Mouse (Mus musculus) testis, postnatal 14 days (tissue): Measurements from ENCODE around the gene Lrrc8b.

Source experiments
- DNase-seq: peaks from one replicate; pipeline ENCODE4 v3.0.0; 2021; ENCODE audit warnings: low spot score

The Lrrc8b gene

DNA sequence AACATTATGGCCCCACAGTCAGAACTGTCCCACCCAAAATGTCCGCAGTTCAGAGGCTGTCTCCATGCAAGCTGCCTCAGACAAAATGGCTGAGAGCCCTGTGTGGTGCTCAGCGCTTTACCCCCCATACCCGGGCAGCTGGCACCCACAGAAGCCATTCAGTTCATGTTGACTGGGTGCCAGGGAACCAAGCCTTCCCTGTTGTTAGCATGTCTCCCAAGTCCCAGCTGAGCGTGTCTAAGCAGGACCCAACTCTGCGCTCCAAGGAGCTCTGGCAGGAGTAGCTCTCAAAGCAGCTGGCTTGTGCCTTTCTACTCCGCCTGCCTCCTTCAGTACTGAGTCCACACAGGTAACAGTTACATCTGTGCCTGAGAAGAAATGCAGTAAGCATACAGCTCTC is 68.7 kb downstream of the Lrrc8b start:
- no peak for DNase-seq

DNA sequence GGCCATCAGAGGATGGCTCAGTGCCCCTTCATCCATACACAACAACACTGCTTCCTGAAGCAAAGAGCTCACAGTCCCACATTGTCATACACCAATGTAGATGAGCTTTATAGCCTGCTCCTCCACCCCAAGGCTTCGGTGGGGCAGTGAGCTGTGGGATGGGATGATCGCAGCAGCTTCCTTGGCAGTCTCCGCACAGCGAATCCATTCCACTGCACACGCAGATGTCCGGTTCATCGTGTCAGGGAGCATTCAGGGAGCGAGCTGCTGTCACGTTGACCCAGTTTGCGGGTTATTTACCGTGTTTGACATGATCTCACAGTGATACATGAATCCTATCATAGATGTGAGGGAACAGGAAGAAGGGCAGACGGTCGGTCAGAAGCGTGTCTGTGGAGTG is 69.3 kb downstream of the Lrrc8b start:
- no peak for DNase-seq

DNA sequence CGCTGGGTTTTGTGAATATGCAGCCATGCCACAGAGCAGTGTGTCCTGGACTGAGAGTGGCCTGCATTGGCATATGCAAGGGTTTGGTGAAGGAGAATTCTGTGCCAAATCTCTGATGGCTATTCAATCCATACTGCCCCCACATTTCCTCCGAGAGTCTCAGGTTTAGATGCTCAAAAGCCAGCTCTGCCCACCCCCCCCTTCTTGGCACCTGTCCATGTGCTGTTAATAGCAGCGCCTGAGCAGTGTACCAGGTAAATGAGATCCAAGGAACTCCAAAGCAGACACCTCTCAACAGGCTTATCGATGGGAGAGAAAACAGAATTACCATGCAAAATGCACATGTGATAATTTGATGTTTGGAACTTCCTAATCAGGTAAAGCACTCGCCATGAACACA is 74.6 kb downstream of the Lrrc8b start:
- no peak for DNase-seq

DNA sequence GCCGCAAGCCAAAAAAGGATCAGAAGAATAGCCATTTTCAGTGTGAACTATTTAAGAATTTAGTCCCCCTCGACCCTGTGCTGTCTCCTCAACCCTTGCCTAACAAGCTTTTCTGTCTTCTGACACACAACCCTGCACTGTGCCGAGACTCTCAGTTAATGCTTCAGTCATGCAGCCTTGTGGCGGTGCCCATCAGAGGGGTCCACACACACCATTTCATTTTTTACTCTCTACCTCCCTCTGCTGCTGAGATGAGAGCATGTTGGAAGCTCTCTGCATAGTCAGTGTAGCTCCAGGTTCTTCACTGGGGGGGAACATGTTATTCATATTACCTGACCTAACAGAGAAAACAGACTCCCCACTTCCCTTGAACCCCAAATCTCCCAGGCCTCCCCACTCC is 75.8 kb downstream of the Lrrc8b start:
- no peak for DNase-seq

DNA sequence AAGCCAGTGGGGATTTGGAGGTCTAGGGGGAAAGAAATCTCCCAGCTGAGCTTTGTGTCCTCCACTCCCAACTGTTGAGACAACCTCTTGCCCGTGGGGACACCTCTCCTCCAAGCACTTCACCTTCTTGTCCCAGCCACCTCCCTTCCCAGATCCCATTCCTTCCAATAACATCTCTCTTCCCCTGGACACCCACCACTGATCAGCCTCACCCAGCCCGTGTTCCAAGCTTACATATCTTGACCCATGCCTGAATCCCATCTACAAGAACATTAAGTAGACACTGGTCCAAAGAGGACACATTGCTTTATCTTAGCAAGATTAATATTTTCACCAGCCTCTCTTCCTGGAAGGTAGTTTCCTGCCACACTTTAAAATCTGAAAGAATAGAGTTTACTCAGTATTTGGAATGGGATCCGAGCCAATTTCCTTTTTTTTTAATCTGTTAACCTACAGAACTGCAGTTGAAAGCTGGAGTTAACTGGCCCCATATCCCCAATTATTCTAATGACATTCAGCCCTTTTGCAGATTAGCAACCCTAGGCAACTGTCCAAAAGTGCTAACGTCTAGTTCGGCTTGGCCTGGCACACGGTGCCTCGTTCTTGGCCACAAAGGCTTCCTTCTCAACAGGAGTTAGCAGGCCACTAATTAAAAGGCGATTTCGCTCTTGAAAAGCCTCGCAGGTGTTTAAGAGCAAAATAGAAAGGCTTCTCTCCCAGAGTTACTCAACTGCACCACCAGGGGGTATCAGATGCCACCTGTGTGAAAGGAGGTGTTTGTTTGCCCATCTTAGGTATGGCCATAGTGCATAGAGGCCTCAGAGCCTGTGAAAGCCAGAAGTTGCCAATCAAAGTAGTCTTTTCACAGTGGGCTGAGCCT is 77.0 kb downstream of the Lrrc8b start:
- peak; percentile 10 for DNase-seq

DNA sequence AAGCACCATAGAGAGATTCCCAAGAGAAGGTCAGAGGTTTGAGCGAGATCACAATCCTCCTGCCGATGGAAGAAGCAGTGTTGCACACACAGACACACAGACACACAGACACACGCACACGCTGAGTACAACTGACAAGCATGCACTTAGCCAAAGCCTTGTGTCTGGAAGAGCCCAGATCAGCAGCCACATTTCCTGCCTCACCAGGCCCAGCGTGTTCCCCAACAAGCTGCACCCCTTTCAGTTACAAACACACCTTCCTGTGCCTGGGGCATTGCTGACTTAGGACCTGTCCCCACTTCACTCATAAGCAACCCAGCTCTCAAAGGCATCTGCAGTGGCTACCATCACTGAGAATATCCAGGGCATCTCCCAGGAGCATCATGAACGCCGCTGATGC is 77.8 kb downstream of the Lrrc8b start:
- DNase-seq = no peak

DNA sequence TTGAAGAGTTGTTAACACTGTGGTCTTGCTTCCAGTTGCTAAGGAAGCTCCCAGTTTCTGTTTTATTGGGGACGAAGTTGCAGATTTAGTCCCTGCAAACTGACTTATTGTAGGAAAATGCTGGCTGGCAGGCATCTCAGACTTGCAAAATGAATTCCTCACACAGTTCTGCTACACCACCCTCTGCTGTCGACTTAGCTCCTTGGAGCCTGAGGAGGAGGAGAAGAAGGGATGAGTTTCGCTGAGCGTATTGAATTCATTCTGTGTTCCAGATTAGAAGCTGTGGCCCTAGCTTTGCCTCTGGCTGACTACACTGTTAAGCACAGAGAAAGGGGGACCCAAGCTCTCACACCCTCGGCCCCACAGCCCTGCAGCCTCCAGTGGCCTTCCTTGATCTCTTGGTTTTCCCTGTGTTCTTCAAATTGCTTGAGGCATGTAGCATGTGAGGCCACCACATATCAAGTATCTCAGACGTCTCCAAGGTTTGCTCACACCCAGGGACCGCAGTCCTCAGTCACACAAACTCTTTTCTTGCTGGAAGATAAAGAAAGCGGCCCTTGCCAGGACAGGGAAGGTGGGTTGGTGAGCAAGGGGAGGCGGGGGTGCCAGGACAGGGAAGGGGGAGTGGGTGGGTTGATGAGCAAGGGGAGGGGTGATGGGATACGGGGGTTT is 78.8 kb downstream of the Lrrc8b start:
- DNase-seq = no peak

DNA sequence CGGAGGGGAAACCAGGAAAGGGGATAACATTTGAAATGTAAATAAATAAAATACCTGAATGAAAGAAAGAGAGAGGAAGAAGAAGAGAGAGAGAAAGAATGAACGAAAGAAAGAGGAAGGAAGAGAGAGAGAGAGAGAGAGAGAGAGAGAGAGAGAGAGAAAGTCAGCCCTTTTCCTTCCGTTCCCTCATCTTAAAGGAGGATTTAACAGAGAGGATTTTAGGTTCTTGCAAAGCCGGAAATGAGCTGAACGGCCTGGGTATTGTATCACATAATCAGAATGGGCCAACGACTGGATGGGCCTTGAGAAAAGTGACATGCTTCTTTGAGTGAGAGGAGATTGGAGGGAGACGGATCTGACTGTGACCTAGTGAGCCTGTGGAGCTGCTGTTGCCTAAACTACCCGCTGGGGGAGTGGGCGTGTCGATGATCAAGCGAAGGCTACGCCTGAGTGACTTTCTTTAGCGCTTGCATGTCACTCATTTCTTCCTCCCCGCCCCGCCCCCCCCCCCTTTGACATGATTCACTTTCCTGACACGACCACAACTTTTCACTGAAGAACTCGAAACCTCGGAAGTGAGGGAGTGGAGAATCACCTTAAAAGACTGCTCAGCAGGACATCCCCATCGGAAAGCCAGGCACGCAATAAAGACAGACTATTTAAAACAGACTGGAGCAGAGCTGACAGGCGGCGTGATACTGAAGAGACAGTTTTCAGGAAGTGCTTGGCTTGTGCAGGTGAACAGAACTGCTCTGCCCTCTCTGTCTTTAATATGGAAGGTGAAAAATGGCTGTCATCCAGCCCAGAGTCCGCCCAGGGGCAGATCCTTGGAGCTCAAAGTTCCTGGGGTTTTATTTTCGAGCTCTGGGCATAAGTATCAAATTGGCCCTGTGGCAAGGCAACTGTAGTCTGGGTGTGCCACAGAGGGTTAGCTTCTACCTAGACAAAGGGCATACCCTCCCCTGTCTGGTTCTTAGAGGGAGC is 79.6 kb downstream of the Lrrc8b start:
- peak; percentile 42 for DNase-seq

DNA sequence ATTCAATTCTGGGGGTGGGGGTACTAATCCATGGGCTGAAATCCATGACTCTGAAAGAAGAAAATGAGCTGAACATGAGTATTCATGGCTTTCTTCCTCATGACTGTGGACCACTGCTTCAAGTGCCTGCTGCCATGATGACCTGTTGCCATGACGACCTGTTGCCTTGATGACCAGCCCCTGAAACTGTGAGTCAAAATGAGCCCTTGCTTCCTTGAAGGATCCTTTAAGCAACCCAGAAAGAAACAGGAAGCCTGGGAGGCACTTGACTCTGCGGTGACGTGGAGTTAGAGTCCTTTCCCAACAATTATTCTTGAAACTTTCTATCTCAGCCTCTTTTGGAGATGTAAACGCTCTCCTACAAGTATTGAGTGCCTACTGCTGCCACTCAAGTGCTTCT is 80.6 kb downstream of the Lrrc8b start:
- no peak for DNase-seq

DNA sequence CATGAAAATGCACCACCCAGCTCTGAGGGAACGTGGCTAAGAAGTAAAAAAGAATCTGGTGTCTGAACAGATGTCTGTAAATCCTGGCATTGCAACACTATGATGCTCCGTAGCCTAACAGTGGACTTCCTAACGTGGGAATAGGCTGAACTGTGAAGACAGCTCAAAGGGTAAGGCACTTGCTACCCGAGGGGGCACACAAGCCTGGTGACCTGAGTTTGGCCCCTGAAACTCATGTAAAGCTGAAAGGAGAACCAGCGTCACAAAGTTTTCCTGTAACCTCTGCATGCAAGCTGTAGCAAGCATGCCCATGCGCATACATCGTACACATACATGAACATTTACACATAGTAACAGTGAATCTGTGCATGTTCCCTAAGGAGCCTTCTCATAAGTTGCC is 81.0 kb downstream of the Lrrc8b start:
- DNase-seq = no peak

DNA sequence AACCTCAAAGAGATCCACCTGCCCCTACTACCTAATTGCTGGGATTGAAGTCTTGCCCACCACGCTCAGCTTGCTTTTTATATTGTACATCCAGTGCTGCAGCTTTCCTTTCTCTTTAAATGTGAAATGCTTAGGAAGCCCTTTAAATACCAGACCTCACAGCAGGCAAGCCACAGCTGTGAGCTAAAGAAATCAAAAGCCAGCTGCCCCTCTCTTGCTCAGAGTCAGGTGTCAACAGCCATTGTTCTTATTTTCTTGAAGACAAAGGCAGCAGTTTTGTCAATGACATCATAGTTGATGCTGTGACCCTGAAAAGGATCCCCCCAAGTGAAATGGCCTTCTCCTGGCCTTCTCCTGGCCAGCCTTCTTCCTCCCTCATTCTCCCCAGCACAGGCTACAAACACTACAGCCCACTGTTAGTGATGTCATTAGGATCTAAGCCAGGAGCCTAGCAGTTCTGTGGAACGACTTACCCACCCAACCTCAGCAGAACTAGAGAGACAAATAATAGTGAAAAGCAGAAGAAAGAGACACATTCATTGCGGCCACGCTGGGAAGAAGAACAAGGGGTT is 82.9 kb downstream of the Lrrc8b start:
- DNase-seq = no peak

DNA sequence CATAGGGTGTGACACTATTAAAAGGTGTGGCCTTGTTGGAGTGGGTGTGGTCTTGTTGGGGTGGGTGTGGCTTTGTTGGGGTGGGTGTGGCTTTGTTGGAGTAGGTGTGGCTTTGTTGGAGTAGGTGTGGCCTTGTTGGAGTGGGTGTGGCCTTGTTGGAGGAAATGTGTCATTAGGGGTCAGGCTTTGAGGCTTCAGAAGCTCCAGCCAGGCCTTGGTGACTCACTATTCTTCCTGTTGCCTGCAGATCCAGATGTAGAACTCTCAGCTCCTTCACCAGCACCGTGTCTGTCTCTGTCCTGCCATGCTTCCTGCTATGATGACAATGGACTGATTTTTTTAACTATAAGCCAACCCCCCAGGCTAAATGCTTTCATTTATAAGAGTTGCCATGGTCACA is 83.8 kb downstream of the Lrrc8b start:
- DNase-seq = no peak

DNA sequence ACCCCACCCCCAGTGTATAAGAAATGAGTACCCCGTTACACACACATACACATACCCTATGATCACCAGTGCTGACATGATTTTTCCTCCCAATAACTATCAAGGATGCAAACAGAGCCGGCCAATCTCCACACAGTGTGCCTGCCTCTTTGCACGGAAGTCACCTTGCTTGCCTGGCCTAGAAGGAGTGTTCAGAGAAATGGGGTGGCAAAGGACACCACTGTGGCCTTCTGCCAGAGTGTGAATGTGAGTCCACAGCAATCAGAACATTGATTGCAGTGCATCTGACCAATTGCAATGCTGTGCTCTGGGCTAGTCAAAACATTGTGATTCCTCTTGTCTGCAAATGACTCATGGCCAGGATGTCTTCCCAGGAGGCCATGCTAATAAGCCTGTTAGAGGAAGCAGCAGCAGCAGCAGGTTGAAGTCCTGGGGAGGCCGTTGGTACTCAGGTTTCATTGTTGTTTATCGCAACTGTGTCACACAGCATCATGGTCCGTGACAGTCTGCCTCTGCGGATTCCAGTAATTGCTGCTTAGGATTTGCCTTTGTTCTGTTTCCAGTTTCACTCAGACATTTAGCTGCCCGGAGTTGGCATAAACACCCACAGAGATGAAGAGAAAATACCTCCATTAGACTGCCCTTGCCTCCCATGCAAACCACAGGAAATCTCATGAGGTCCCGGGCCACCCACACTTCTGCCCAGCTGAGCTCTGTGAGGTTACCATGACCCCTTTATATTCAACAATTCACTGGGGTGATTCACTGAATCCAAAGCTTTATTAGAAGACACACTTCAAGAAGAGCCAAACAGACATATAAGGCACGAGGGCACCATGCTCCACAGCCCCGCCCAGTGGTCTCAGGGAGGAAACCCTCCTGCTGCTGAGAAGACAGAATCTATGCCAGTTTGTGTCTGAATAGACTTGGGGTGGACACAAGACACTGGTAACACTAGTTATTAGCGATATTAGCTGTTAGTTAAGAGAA is 84.9 kb downstream of the Lrrc8b start:
- DNase-seq = no peak

DNA sequence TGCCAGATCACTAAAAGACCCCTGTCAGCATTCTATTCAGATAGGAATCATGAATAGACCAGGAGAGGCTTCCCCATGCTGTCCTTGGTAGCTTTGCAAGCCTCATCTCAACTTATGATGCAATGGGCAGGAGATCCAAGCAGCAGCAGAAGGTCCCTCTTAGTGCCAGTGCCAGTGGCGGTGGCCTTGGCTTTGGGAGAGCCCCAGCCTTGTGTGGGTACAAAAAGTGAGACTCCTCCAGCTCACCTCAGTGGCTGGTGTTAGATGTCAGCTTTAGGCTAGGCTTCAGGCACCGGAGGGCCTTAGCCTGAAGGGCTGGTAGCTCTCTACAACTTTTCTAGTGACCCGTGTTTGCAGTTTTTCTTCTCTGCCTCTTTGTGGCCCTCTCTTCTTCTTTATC is 85.6 kb downstream of the Lrrc8b start:
- DNase-seq = no peak

DNA sequence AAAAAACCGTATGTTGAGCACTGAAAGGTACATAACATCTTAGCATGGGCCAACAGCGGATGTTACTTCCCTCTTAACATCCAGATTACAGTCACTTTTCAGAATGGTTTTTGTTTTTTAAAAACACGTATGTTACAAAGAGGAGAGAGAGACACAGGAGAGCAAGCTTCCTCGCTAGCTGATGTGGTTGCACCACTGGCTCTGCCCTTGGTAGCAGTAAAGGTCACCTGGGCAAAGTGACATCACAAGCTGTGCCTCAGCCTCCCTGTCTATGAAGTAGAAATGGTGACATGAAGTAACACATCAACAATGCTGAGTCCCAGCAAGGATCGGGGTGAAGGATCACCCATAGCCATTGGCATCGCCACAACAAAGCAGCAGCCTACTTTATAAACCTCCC is 93.2 kb downstream of the Lrrc8b start:
- no peak for DNase-seq

DNA sequence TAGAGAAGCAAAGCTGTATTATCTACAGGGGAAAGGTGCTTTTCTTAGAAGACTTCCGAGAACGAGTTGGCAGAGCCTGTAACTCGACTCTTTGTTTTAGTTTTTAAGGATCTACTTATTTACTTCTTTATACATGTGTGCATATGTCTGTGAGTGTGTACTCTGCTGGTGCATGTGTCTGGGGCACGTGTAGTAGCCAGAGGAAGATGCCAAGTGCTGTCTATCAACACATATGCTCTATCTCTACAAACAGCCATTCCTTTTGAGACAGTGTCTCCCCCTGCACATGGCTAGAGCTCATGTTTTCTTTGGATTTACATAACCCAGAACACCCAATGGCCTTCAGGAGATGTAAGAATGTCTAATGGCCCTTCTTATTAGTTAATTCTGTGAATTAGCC is 96.7 kb downstream of the Lrrc8b start:
- DNase-seq = no peak

DNA sequence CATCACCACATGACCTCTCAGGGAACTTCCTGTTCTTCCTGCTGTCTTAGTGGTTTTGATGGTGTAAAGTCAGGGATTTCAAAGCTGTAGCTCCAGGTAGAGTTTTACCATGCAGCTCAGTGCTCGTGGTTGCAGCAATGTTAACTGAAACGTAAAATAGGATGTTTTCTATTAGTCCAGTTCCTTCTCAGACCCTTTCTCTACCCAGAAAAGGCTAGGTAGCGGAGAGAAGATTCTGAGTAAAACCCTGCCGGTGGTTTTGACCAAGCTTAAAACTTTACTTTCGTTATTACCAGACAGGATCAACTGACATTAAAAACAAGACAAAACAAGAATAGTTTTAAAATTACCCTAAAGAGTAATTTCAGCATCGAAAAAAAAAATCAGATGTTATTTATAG is 100.0 kb downstream of the Lrrc8b start:
- DNase-seq = no peak

DNA sequence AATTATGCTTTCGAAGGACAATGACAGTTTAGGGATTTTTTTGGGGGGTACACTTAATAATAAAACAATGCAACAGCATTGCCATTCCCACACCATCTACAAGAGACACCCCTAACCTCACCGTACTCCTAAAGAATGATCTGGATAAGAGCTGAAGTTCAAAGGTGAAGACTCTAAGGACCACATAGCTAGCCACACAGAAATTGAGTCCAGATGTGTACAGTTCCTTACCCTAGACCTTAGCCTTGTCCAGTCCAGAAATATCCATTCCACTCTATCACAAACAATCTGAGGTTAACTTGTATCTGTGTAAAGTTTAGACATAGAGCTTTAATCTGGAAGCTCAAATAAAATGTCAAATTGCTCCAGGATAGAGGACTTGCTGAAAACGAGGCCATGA is 100.7 kb downstream of the Lrrc8b start:
- DNase-seq = no peak

DNA sequence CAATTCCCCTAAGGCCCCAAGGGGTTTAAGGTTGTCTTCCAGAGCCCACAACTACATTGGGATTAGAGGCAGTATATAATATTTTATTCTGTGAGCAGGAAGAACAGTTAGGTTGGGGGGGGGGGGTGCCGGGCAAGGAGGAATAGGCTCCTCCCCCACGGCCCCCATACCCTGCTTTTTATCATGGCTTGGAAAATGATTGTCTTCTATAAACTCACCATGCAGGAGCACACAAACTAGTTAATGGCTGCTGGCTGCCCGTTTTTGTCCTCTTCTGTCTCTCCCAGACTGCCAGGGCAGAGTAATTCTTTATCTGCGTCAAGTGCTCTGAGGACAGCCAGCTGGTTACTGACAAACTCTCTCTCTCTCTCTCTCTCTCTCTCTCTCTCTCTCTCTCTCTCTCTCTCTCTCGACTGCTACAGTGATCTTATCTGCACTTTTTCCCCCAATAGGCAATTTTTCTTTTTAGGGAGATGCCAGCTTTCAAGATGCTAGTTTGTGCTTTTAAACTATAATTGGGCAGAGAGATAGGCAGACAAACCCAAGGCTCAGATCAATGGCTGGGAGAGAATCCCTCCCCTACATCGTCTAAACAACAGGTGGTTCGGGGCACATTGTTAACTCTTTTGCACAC is 102.5 kb downstream of the Lrrc8b start:
- DNase-seq = no peak

DNA sequence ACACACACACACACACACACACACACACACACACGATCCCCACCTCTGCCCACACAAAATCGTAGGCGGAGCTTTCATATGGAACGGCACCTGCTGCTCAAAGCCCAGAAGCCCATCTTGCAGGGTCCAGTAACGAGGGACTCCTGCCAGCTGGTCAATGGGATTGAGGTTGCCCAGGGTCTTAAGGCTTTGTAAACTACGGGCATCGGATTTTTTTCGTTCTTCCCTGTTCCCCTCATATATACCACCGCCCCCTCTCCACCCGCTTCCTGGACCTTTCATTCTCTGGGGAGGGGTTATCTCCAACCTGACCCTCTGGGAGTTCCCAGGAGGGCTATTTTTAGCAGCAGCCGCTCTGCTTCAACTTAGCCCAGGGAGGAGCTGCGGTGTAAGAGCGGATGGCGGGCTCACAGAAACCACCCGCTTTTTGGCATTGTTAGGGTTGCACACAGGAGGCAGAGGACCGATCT is 103.1 kb downstream of the Lrrc8b start:
- DNase-seq = peak; percentile 15
